Mouse (Mus musculus): ENCODE measurements around the gene Siae.

GRCm38 (mm10) chr9:37528225-37528970, 27.1 kb upstream of the Siae start:
- TF ChIP-seq CTCF (IDR thresholded peaks at IDR 0.05; ENCODE audit: borderline replicate concordance, control insufficient read depth, extremely low read depth, insufficient read depth, low read length, poor library complexity) (no peak), POLR2A (IDR thresholded peaks at IDR 0.05; ENCODE audit: control insufficient read depth, extremely low read depth, insufficient read depth, low read length, poor library complexity) (no peak)

Data from thymus, adult 2 months (tissue).